Mouse (Mus musculus) limb, embryonic 15.5 days (tissue): ENCODE data around the gene Prex1. TPM values are rescaled to one million over a fixed set of nuclear protein-coding genes. Genes with fewer than 3 reads are reported as not detected.

Experiments used
- polyA plus RNA-seq: library from polyadenylated mRNA; unstranded; fragments of >200 nt; fragmentation: Nextera tagmentation; extraction: Ambion mirVana; gene quantifications from 2 replicates; pipeline ENCODE4 v1.2.1, GENCODE M21; 2015

Gene Prex1
- polyA plus RNA-seq, 1 experiment from 2014 or later = 19.1 TPM

Other genes with a start within 250 kb of the Prex1 start
- gene Trp53rkb, start 78.7 kb upstream of the Prex1 start, polyA plus RNA-seq = 5.5 and 6.1 TPM in 2 replicates
- gene Arfgef2, start 91.8 kb upstream of the Prex1 start, polyA plus RNA-seq = 3.8 and 4.6 TPM in 2 replicates
- gene Cse1l, start 192.2 kb upstream of the Prex1 start, polyA plus RNA-seq = 83.7 and 86.2 TPM in 2 replicates